Mouse (Mus musculus) stomach, embryonic 15.5 days (tissue): ENCODE results near the gene Pde4a. TPM values are rescaled to one million over a fixed set of nuclear protein-coding genes. Genes with fewer than 3 reads are reported as not detected.
"Not testable (repeated sequence)": the region's sequence is repeated elsewhere in the genome, so short reads cannot be mapped to it uniquely, and the experiment has no call there.

Experiments
- ATAC-seq: fragments of 200-750 bp; cut with Nextera tagmentation; 2 replicates; pipeline ENCODE4 v1.8.0; 2017; ENCODE audit warnings: low read depth, moderate number of reproducible peaks, moderate TSS enrichment; ENCODE audit not compliant: insufficient read depth, low FRiP score
- H3K27ac ChIP-seq: fragments of 300-500 bp; sonication (generic); 2 replicates; pipeline ENCODE4 v1.5.1; 2015; ENCODE audit warnings: mild to moderate bottlenecking, inconsistent platforms
- H3K27me3 ChIP-seq: fragments of 300-500 bp; sonication (generic); replicated peaks from 2 replicates; pipeline ENCODE4 v1.6.1; 2015; ENCODE audit warnings: inconsistent platforms
- H3K36me3 ChIP-seq: fragments of 300-500 bp; sonication (generic); 2 replicates; pipeline ENCODE4 v1.6.1; 2015; ENCODE audit warnings: inconsistent platforms
- H3K4me1 ChIP-seq: fragments of 300-500 bp; sonication (generic); 2 replicates; pipeline ENCODE4 v1.6.1; 2015; ENCODE audit warnings: inconsistent platforms
- H3K4me2 ChIP-seq: fragments of 300-500 bp; sonication (generic); 2 replicates; pipeline ENCODE4 v1.6.1; 2015; ENCODE audit warnings: mild to moderate bottlenecking, inconsistent platforms
- H3K4me3 ChIP-seq: fragments of 300-500 bp; sonication (generic); replicated peaks from 2 replicates; pipeline ENCODE4 v1.5.1; 2015; ENCODE audit warnings: inconsistent platforms
- H3K9ac ChIP-seq: fragments of 300-500 bp; sonication (generic); 2 replicates; pipeline ENCODE4 v1.6.1; 2015; ENCODE audit warnings: inconsistent platforms
- H3K9me3 ChIP-seq: fragments of 300-500 bp; sonication (generic); 2 replicates; pipeline ENCODE4 v1.6.1; 2016; ENCODE audit warnings: inconsistent platforms
- WGBS: fragments of 180-500 bp; shearing (Covaris S2); methylation state at CpG from one replicate; pipeline ENCODE4 v1.1.7; 2015; 5-methylcytosine and 5-hydroxymethylcytosine counted together
- polyA plus RNA-seq: library from polyadenylated mRNA; unstranded; fragments of >200 nt; fragmentation: Nextera tagmentation; extraction: Ambion mirVana; gene quantifications from 2 replicates; pipeline ENCODE4 v1.2.1, GENCODE M21; 2015

Pde4a gene
- polyA plus RNA-seq, 1 experiment from 2014 or later: 5.9 TPM

GRCm38 (mm10) chr9:21189905-21190304 lies 24.4 kb downstream of the Pde4a start:
- no peak for ATAC-seq
- H3K4me1 ChIP-seq: 0 out of 2 replicates have a peak, but pooled peaks cover 2% of the 10 kb centered on the region
- WGBS: 32% methylated on average over 7 of the region's 7 CpGs

GRCm38 (mm10) chr9:21190670-21191069 lies 25.2 kb downstream of the Pde4a start:
- no peaks in the 10 kb centered on the region for H3K36me3 ChIP-seq
- 67% methylated on average over 3 of the region's 3 CpGs for WGBS
- H3K4me1 ChIP-seq: no peaks in the 10 kb centered on the region
- H3K27me3 ChIP-seq: no peaks in the 10 kb centered on the region
- H3K27ac ChIP-seq: no peak overlapping the region
- H3K9ac ChIP-seq: no peak overlapping the region
- no peaks in the 10 kb centered on the region for H3K9me3 ChIP-seq
- ATAC-seq: no peak
- H3K4me2 ChIP-seq: no peak overlapping the region
- H3K4me3 ChIP-seq: no peak overlapping the region

More at GRCm38 (mm10) chr9:21189905-21190304, 24.4 kb downstream of the Pde4a start:
- H3K4me2 ChIP-seq: no peak overlapping the region
- no peaks in the 10 kb centered on the region for H3K36me3 ChIP-seq
- H3K4me3 ChIP-seq: no peak overlapping the region
- H3K9ac ChIP-seq: no peak overlapping the region
- H3K9me3 ChIP-seq: no peaks in the 10 kb centered on the region
- no peaks in the 10 kb centered on the region for H3K27me3 ChIP-seq
- no peak overlapping the region for H3K27ac ChIP-seq

GRCm38 (mm10) chr9:21193786-21194185 lies 28.3 kb downstream of the Pde4a start:
- Histone ChIP-seq H3K9ac (no peak overlapping the region), H3K4me3 (no peak overlapping the region), H3K27ac (no peak overlapping the region), H3K4me1 (0 out of 2 replicates have a peak, but pooled peaks cover 6% of the 10 kb centered on the region), H3K4me2 (no peak overlapping the region), H3K36me3 (no peaks in the 10 kb centered on the region), H3K27me3 (no peaks in the 10 kb centered on the region), H3K9me3 (no peaks in the 10 kb centered on the region)
- 81% methylated on average over 3 of the region's 3 CpGs for WGBS
- no peak for ATAC-seq

GRCm38 (mm10) chr9:21194787-21195493 lies 29.4 kb downstream of the Pde4a start:
- Histone ChIP-seq H3K27ac (no peak overlapping the region), H3K4me3 (no peak overlapping the region), H3K9me3 (no peaks in the 10 kb centered on the region), H3K4me2 (no peak overlapping the region), H3K36me3 (no peaks in the 10 kb centered on the region), H3K27me3 (no peaks in the 10 kb centered on the region), H3K4me1 (0 out of 2 replicates have a peak, but pooled peaks cover 6% of the 10 kb centered on the region), H3K9ac (no peak overlapping the region)
- WGBS: 85% methylated on average over 4 of the region's 4 CpGs
- no peak for ATAC-seq

- H3K4me1 ChIP-seq, H3K27me3 ChIP-seq, H3K27ac ChIP-seq, H3K36me3 ChIP-seq, H3K4me2 ChIP-seq, H3K4me3 ChIP-seq, H3K9me3 ChIP-seq, H3K9ac ChIP-seq: not testable (repeated sequence)
- peak; percentile 40; the same call in 1 of the 2 replicates for ATAC-seq
- 62% methylated on average over 7 of the region's 7 CpGs for WGBS
These were observed 30.4 kb downstream of the Pde4a start for GRCm38 (mm10) chr9:21195736-21196505.

- Histone ChIP-seq H3K9ac (no peak overlapping the region), H3K36me3 (no peaks in the 10 kb centered on the region), H3K4me1 (0 out of 2 replicates have a peak, but pooled peaks cover 6% of the 10 kb centered on the region), H3K4me3 (peak overlapping the region; percentile 30), H3K4me2 (peak overlapping the region; percentile 47), H3K9me3 (no peaks in the 10 kb centered on the region), H3K27ac (no peak overlapping the region), H3K27me3 (no peaks in the 10 kb centered on the region)
- WGBS: 30% methylated on average over 19 of the region's 19 CpGs
- ATAC-seq: peak; percentile 42; the same call in 1 of the 2 replicates
These were observed 31.3 kb downstream of the Pde4a start for GRCm38 (mm10) chr9:21196521-21197433.

- no peaks in the 10 kb centered on the region for H3K36me3 ChIP-seq
- H3K4me1 ChIP-seq: 0 out of 2 replicates have a peak, but pooled peaks cover 6% of the 10 kb centered on the region
- H3K9ac ChIP-seq: no peak overlapping the region
- H3K4me2 ChIP-seq: no peak overlapping the region
- WGBS: 31% methylated on average over 4 of the region's 4 CpGs
- ATAC-seq: 0 out of 2 replicates have a peak, but pooled peaks have one; percentile 32
- H3K27ac ChIP-seq: no peak overlapping the region
- no peak overlapping the region for H3K4me3 ChIP-seq
- no peaks in the 10 kb centered on the region for H3K9me3 ChIP-seq
- H3K27me3 ChIP-seq: no peaks in the 10 kb centered on the region
These were observed 32.5 kb downstream of the Pde4a start for GRCm38 (mm10) chr9:21197981-21198380.

GRCm38 (mm10) chr9:21198960-21199359 lies 33.4 kb downstream of the Pde4a start:
- Histone ChIP-seq H3K27ac (no peak overlapping the region), H3K4me2 (no peak overlapping the region), H3K4me1 (0 out of 2 replicates have a peak, but pooled peaks cover 6% of the 10 kb centered on the region), H3K4me3 (no peak overlapping the region), H3K9me3 (no peaks in the 10 kb centered on the region), H3K9ac (no peak overlapping the region), H3K36me3 (no peaks in the 10 kb centered on the region), H3K27me3 (no peaks in the 10 kb centered on the region)
- ATAC-seq: no peak
- WGBS: 92% methylated on average over 3 of the region's 3 CpGs

- H3K4me1 ChIP-seq: peaks cover 6% of the 10 kb centered on the region
- H3K27ac ChIP-seq: no peak overlapping the region
- no peak for ATAC-seq
- H3K9ac ChIP-seq: no peak overlapping the region
- H3K4me2 ChIP-seq: no peak overlapping the region
- H3K27me3 ChIP-seq: no peaks in the 10 kb centered on the region
- no peaks in the 10 kb centered on the region for H3K36me3 ChIP-seq
- no peaks in the 10 kb centered on the region for H3K9me3 ChIP-seq
- 39% methylated on average over 8 of the region's 8 CpGs for WGBS
- H3K4me3 ChIP-seq: no peak overlapping the region
These were observed 38.6 kb downstream of the Pde4a start for GRCm38 (mm10) chr9:21204156-21204527.

- Histone ChIP-seq H3K4me1 (peaks cover 6% of the 10 kb centered on the region), H3K9ac (peak overlapping the region; percentile 12; the same call in 1 of the 2 replicates), H3K36me3 (no peaks in the 10 kb centered on the region), H3K27ac (no peak overlapping the region), H3K9me3 (no peaks in the 10 kb centered on the region), H3K27me3 (no peaks in the 10 kb centered on the region), H3K4me3 (peak overlapping the region; percentile 41), H3K4me2 (peak overlapping the region; percentile 79)
- 7% methylated on average over 23 of the region's 23 CpGs for WGBS
- ATAC-seq: peak; percentile 54
These were observed 39.2 kb downstream of the Pde4a start for GRCm38 (mm10) chr9:21204528-21205272.

- ATAC-seq: no peak
- no peak overlapping the region for H3K4me2 ChIP-seq
- no peaks in the 10 kb centered on the region for H3K27me3 ChIP-seq
- no peak overlapping the region for H3K4me3 ChIP-seq
- peaks cover 6% of the 10 kb centered on the region for H3K4me1 ChIP-seq
- H3K9me3 ChIP-seq: no peaks in the 10 kb centered on the region
- no peak overlapping the region for H3K9ac ChIP-seq
- WGBS: 81% methylated on average over 6 of the region's 6 CpGs
- H3K27ac ChIP-seq: no peak overlapping the region
- H3K36me3 ChIP-seq: 0 out of 2 replicates have a peak, but pooled peaks cover 2% of the 10 kb centered on the region
These were observed 41.3 kb downstream of the Pde4a start for GRCm38 (mm10) chr9:21206848-21207247.
